Mouse (Mus musculus) MEL (cell line): ENCODE data around the gene Bclaf1. TPM values are rescaled to one million over a fixed set of nuclear protein-coding genes. Genes with fewer than 3 reads are reported as not detected.

Experiments used
- DNase-seq: peaks from one replicate; pipeline ENCODE4 v3.0.0; 2011; ENCODE audit warnings: low read depth, low spot score
- H3K27ac ChIP-seq: 2 replicates; pipeline ENCODE4 v1.5.1; 2012; ENCODE audit warnings: low read depth, mild to moderate bottlenecking, control low read depth, low read length, moderate library complexity; ENCODE audit not compliant: control insufficient read depth
- H3K27me3 ChIP-seq, 2 experiments: fragments of 150-350 bp in 1 of 2; sonication (generic) in 1 of 2; 2 replicates each; pipeline ENCODE4 v1.6.1; 2012; ENCODE audit warnings: low read length in 2 of 2, mild to moderate bottlenecking in 2 of 2, improper control_type of control experiment in 1 of 2, moderate library complexity in 1 of 2; ENCODE audit not compliant: insufficient read depth in 2 of 2, control insufficient read depth in 1 of 2
- H3K36me3 ChIP-seq, 2 experiments: 2 replicates each; pipeline ENCODE4 v1.6.1; 2012 to 2014; ENCODE audit warnings: low read length in 2 of 2, improper control_type of control experiment in 1 of 2, inconsistent platforms in 1 of 2, mild to moderate bottlenecking in 1 of 2; ENCODE audit not compliant: insufficient read depth in 2 of 2, control insufficient read depth in 1 of 2
- H3K4me1 ChIP-seq, 2 experiments: fragments of 150-350 bp in 1 of 2; sonication (generic) in 1 of 2; 2 replicates each; pipeline ENCODE4 v1.6.1; 2012; ENCODE audit warnings: low read length in 2 of 2, improper control_type of control experiment in 1 of 2, mild to moderate bottlenecking in 1 of 2; ENCODE audit not compliant: insufficient read depth in 2 of 2, control insufficient read depth in 1 of 2
- H3K4me3 ChIP-seq, 2 experiments: fragments of 150-350 bp in 1 of 2; sonication (generic) in 1 of 2; 2 replicates each; pipeline ENCODE4 v1.5.1; 2012; ENCODE audit warnings: low read depth in 2 of 2, low read length in 2 of 2, mild to moderate bottlenecking in 2 of 2, moderate library complexity in 2 of 2, control low read depth in 1 of 2, improper control_type of control experiment in 1 of 2; ENCODE audit not compliant: control insufficient read depth in 1 of 2, insufficient read depth in 1 of 2
- H3K79me2 ChIP-seq: 2 replicates; pipeline ENCODE4 v1.6.1; 2012; ENCODE audit warnings: mild to moderate bottlenecking, low read length, moderate library complexity; ENCODE audit not compliant: control insufficient read depth, poor library complexity, insufficient read depth
- H3K9ac ChIP-seq: 2 replicates; pipeline ENCODE4 v1.6.1; 2012; ENCODE audit warnings: low read depth, mild to moderate bottlenecking, control low read depth, low read length, moderate library complexity; ENCODE audit not compliant: control insufficient read depth, poor library complexity, severe bottlenecking
- H3K9me3 ChIP-seq: fragments of 150-350 bp; sonication (generic); replicated peaks from 2 replicates; pipeline ENCODE4 v1.6.1; 2012; ENCODE audit warnings: mild to moderate bottlenecking, low read length, improper control_type of control experiment, moderate library complexity; ENCODE audit not compliant: insufficient read depth
- CTCF ChIP-seq, 3 experiments: IDR thresholded peaks in 2 of 3; conservative IDR thresholded peaks in 1 of 3; 2 replicates each; pipeline ENCODE4 v1.5.1; 2011 to 2012; ENCODE audit warnings: low read length in 3 of 3, low read depth in 2 of 3, mild to moderate bottlenecking in 2 of 3, improper control_type of control experiment in 1 of 3, inconsistent platforms in 1 of 3, mixed read lengths in 1 of 3, moderate library complexity in 1 of 3; ENCODE audit not compliant: control insufficient read depth in 1 of 3, insufficient read depth in 1 of 3, poor library complexity in 1 of 3, severe bottlenecking in 1 of 3
- MEF2A ChIP-seq: IDR thresholded peaks from 2 replicates; pipeline ENCODE4 v1.6.1; 2014; ENCODE audit warnings: low read depth, mild to moderate bottlenecking, inconsistent platforms, low read length, improper control_type of control experiment; ENCODE audit not compliant: poor library complexity, insufficient replicate concordance, severe bottlenecking; ENCODE audit errors: extremely low read depth
- NRF1 ChIP-seq: IDR thresholded peaks from 2 replicates; pipeline ENCODE4 v1.6.1; 2014; ENCODE audit warnings: low read depth, mild to moderate bottlenecking, inconsistent platforms, low read length, improper control_type of control experiment, moderate library complexity; ENCODE audit not compliant: poor library complexity, insufficient read depth, severe bottlenecking
- RCOR1 ChIP-seq: IDR thresholded peaks from 2 replicates; pipeline ENCODE4 v1.6.1; 2012; ENCODE audit warnings: low read depth, mild to moderate bottlenecking, inconsistent platforms, low read length, improper control_type of control experiment
- SIN3A ChIP-seq: IDR thresholded peaks from 2 replicates; pipeline ENCODE4 v1.6.1; 2012; ENCODE audit warnings: low read length, improper control_type of control experiment, inconsistent platforms
- TCF12 ChIP-seq: IDR thresholded peaks from 2 replicates; pipeline ENCODE4 v1.6.1; 2014; ENCODE audit warnings: low read depth, mild to moderate bottlenecking, inconsistent platforms, low read length, improper control_type of control experiment, moderate library complexity
- UBTF ChIP-seq: IDR thresholded peaks from 2 replicates; pipeline ENCODE4 v1.6.1; 2012; ENCODE audit warnings: low read depth, mild to moderate bottlenecking, inconsistent platforms, low read length, improper control_type of control experiment, moderate library complexity, borderline replicate concordance; ENCODE audit not compliant: insufficient read depth
- USF2 ChIP-seq, 2 experiments: IDR thresholded peaks; 2 replicates each; pipeline ENCODE4 v1.6.1; 2011 to 2012; ENCODE audit warnings: improper control_type of control experiment in 2 of 2, low read length in 2 of 2, borderline replicate concordance in 1 of 2, inconsistent platforms in 1 of 2, low read depth in 1 of 2, mild to moderate bottlenecking in 1 of 2; ENCODE audit not compliant: insufficient read depth in 1 of 2
- ZC3H11A ChIP-seq: IDR thresholded peaks from 2 replicates; pipeline ENCODE4 v1.6.1; 2012; ENCODE audit warnings: low read depth, mild to moderate bottlenecking, inconsistent platforms, low read length, improper control_type of control experiment
- polyA plus RNA-seq, 2 experiments: library from polyadenylated mRNA; stranded (reverse) in 1 of 2; unstranded in 1 of 2; fragments of >175 nt in 1 of 2; fragments of >200 nt in 1 of 2; gene quantifications; 2 replicates each; pipeline versions ENCODE4 v1.2.1 to v1.2.4; 2012; ENCODE audit warnings: low replicate concordance in 2 of 2, low read depth in 1 of 2; ENCODE audit not compliant: insufficient read length in 2 of 2, insufficient read depth in 1 of 2, missing spikeins in 1 of 2
- total RNA-seq: library from RNA; depleted of rRNA; stranded (reverse); fragments of 300-350 nt; gene quantifications from 2 replicates; pipeline ENCODE4 v1.2.3, GENCODE M21; 2012

The Bclaf1 gene
- total and polyA plus RNA-seq, 3 experiments: 94.0 to 412 (median 171) TPM

DNA sequence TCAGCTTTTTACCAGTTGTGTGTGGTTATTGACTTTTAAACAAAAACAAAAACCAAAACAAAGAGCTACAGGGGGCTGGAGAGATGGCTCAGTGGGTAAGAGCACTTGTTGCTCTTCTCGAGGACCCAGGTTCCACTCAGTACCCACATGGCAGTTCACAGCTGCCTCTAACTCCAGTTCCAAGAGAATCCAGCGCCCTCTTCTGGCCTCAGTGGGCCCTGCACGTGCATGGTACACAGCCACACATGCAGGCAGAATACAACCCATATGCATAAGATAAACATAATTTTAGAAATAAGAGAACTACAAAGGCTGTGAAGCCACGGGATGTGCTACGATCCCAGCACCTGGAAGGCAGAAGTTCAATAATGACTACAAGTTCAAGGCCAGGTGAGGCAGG, 16.3 kb upstream of the Bclaf1 start:
- no peak for DNase-seq

DNA sequence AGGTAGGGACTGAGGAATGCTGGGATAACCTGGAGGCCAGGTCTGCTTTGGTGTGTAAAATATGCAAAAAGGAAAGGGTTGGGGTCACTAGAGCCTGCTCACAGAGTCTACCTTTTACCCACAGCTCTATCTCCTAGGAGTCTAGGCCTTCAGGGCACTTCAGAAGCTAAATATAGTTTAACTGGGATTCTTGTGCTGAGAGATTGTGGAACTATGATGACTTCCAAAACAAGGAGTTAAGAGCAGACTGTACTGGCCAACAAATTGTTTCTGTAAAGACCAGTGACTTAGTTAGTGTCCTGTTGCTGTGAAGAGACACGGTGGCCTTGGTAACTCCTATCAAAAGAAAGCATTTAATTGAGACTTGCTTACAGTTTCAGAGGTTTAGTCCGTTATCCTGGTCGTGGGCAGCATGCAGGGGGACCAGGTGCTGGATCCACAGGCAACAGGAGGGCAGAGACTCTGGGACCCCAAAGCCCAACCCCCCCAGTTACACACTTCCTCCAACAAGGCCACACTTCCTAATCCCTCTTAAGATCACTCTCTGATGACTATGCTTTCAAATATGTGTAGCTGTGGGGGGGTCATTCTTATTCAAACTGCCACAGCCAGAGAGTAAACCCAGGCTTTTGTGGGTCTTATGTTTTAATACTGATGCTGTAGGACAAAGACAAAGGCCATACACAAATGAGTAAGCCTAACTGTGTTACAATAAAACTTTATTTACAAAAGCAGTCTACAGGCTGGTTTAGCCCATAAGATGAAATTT, 13.9 kb upstream of the Bclaf1 start:
- no peak for DNase-seq
- TF ChIP-seq USF2 (IDR thresholded peaks at IDR 0.05; ENCODE audit: borderline replicate concordance in 1 of 2, insufficient read depth in 1 of 2, low read depth in 1 of 2, low read length in 2 of 2): no peak
- no peak for TF ChIP-seq RCOR1
- no peak for TF ChIP-seq SIN3A
- TF ChIP-seq ZC3H11A: no peak
- TF ChIP-seq UBTF: no peak
- TF ChIP-seq MEF2A: no peak
- TF ChIP-seq, all 39 proteins: peak for 0
- Histone ChIP-seq H3K9me3 (no peaks in the 10 kb centered on the region), H3K79me2 (no peaks in the 10 kb centered on the region), H3K4me3 (no peak overlapping the region), H3K9ac (no peak overlapping the region), H3K4me1 (no peaks in the 10 kb centered on the region), H3K27ac (no peak overlapping the region), H3K27me3 (peaks cover 2 to 4% of the 10 kb centered on the region in 2 experiments), H3K36me3 (no peaks in the 10 kb centered on the region)

More for the DNA sequence above, 16.3 kb upstream of the Bclaf1 start:
- Histone ChIP-seq H3K4me3 (no peak overlapping the region), H3K27ac (no peak overlapping the region), H3K27me3 (peaks cover 0 to 2% of the 10 kb centered on the region in 2 experiments; a peak in 3 of 4 replicates), H3K9me3 (no peaks in the 10 kb centered on the region), H3K9ac (no peak overlapping the region), H3K4me1 (no peaks in the 10 kb centered on the region), H3K36me3 (no peaks in the 10 kb centered on the region), H3K79me2 (no peaks in the 10 kb centered on the region)
- TF ChIP-seq CTCF (IDR thresholded peaks at IDR 0.05 in 2 of 3, conservative IDR thresholded peaks at IDR 0.05 in 1 of 3; ENCODE audit: control insufficient read depth in 1 of 3, insufficient read depth in 1 of 3, low read depth in 2 of 3, low read length in 3 of 3, poor library complexity in 1 of 3, severe bottlenecking in 1 of 3) (peak; percentile 30 to 44 (median 43)), TCF12 (no peak)

DNA sequence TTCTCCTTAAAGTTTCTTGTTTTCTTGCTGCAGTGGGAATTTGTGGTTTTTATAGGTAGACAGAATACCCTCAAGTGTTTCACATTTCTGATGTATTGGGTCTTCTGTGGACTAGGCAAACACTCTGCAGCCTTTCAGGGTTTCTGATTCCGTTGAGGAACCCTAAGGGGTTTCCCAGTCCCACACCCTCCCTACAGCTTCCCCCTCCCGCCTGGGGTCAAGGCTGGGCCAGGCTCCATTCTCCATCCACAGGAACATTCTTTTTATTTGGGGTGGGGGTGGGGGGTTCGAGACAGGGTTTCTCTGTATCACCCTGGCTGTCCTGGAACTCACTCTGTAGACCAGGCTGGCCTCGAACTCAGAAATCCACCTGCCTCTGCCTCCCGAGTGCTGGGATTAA, 13.2 kb upstream of the Bclaf1 start:
- Histone ChIP-seq H3K27me3 (peaks cover 2 to 4% of the 10 kb centered on the region in 2 experiments), H3K9ac (no peak overlapping the region), H3K4me1 (no peaks in the 10 kb centered on the region), H3K9me3 (no peaks in the 10 kb centered on the region), H3K27ac (no peak overlapping the region), H3K79me2 (no peaks in the 10 kb centered on the region), H3K4me3 (no peak overlapping the region), H3K36me3 (no peaks in the 10 kb centered on the region)
- no peak for DNase-seq
- TF ChIP-seq MEF2A: no peak
- no peak for TF ChIP-seq RCOR1
- no peak for TF ChIP-seq NRF1
